Mouse (Mus musculus) monocyte, adult 2 months (primary cell): ENCODE measurements around the gene 5730596B20Rik.

Experiments used
- DNase-seq, 2 experiments: peaks; one replicate each; pipeline ENCODE4 v3.0.0; 2022; ENCODE audit warnings: low spot score in 2 of 2, low read depth in 1 of 2

Gene 5730596B20Rik

GRCm38 (mm10) chr6:52221993-52222685 lies 44.8 kb downstream of the 5730596B20Rik start:
- no peak for DNase-seq

GRCm38 (mm10) chr6:52222729-52223128 lies 45.4 kb downstream of the 5730596B20Rik start:
- DNase-seq = no peak

GRCm38 (mm10) chr6:52223939-52224760 lies 46.9 kb downstream of the 5730596B20Rik start:
- no peak for DNase-seq

GRCm38 (mm10) chr6:52224895-52225611 lies 47.8 kb downstream of the 5730596B20Rik start:
- DNase-seq = no peak

GRCm38 (mm10) chr6:52225612-52226568 lies 48.6 kb downstream of the 5730596B20Rik start:
- no peak for DNase-seq

DNA sequence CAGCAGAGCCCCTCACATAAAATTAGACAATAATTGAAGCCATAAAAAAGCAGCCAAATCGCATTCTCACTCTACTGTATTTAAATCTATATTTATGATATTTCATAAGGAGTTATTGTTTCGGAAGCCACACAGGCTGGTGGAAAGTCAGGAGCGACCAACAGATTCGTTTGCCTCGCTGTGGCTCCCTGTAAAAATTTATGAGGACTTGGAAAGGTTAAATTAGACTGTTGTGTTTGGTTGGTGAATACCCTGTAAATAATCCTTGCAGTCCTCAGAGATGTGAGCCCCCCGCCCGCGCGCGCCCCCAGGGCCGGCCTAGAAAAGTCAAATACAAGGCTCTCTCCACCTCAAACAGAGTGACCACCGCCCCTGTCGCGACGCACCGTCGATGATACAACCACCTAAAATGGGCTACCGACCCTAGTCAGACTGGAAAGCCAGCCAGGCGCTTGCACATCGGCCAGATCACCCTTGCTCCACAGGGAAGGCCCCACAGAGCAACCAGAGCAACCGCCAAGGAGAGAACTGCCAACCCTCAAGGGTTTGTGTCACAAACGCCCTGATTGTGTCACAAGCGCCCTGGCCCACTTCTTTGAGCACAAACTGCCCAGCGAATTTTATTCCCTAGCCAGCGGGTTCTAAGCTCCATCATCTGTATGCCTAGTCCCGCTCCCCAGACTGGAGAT lies 49.4 kb downstream of the 5730596B20Rik start:
- no peak for DNase-seq

- DNase-seq = no peak
These were observed 50.3 kb downstream of the 5730596B20Rik start for GRCm38 (mm10) chr6:52227470-52228222.

DNA sequence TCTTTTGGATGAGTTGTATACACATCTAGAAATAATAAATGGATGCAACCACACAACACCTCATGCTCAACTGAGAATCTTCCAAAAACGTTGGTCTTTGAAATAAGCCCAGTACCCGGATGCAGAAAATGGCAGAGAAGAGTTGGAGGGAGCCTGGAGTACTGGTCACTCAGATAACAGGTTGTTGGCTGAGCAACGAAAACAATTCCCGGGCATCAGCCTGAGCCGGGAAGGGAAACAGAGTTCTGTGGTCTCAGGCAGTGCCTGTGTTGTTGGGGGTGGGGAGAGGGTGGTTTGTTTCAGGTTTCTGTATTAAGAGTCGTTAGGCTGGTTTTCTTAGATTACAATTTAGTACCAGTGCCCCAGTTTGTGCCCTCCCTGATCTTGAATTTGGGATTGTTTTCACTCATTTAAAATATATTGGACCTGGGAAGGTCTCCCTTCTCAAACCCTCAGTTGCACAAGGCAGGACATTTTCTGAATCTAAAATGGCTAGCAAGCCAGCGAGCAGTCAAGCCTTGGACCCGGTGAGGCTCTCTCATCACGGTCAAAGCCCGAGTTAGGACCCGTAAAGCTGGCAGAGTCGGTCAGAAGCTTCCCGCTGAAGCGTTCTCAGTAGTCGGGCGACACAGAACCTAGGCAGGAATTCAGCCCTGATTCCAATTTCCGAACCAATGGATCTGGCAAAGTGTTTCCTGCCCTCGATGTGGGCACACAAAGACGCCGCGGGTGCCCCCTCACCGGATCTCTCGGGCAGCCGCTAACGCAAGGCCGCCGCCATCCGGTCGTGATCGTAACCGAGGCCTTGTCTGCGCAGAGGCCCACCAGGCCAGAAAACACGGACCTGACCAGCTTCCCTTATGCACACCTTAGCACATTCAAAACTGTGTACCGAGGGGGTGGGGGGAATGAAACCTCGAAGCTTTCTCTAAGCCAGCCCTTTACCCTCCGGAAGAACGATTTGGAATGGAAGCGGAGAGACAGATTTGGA lies 51.5 kb downstream of the 5730596B20Rik start:
- no peak for DNase-seq

DNA sequence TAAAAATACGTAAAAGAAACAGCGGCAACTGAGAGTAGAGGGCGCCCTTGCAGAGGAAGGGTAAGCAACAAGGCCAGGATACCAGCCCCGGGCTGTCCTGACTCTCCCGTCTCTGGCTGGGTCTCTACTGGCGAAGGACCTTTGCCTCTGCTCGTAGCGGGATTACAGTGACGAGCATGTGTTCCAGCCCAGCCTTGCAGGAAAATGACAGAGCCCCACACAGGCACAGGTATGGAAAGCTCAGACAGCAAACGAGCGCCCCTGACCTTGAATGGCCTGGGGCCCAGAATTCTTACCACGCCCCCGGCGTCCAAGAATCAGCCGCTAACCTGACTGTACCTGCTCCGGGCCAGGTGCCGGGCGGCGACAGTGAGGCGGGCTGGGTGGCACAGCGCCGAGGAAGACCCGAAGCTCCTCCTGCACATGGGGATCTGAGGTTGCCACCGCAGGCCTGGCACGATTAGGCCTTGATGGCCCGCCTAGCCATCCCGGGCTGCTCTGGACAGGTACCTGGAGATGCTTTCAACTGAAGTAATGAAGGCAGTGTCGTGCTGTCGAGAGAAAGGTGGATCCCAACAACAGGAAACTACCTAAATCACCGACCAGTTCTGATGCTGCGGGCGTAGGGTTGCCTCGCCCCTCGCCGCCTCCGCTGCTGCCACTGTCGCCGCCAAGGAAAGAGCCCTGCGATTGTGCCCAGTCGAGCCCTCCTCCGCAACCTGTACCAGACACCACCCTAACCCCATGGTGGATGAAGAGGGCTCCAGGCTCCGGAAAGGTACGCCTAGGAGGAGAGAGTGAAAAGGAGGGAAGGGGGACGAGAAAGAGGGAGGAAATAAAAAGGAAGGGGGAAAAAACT lies 52.5 kb downstream of the 5730596B20Rik start:
- DNase-seq = no peak
